Mouse (Mus musculus): ENCODE data around the gene Usp47.

Gene Usp47

GRCm38 (mm10) chr7:112157584-112158315, 134.4 kb downstream of the Usp47 start:
- peak; percentile 42 for DNase-seq (ENCODE audit: low spot score)

DNA sequence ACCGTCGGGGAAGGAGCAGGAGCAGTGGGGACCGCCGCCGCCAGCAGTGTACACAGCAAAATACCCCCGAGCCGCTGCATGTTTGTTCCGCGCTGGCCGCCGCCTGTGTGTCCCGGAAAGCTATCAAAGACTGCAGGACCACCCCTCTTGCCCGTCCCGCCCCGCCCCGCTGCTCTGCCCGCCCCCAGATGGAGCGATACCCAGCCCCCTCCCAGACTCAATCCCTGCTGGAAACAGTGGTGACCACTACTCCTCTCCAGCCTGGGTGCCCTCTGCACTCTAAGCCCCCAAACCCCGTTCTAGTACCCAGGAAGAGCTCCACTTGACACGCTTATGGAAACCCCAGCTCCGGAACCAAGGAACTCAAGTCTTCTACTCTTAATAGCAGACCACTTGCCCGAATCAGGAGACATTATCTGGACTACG, 135.0 kb downstream of the Usp47 start:
- DNase-seq (ENCODE audit: low spot score), result peak; percentile 72

GRCm38 (mm10) chr7:112158942-112159341, 135.6 kb downstream of the Usp47 start, which contains the start of gene Dkk3:
Gene Dkk3, minus strand, starts transcription at chr7:112159057.
- peak; percentile 71 for DNase-seq (ENCODE audit: low spot score)

- peak; percentile 46 for DNase-seq (ENCODE audit: low spot score)
These were observed 136.5 kb downstream of the Usp47 start for GRCm38 (mm10) chr7:112159835-112160234.
